Mouse (Mus musculus): ENCODE data around the gene Gm10428.

The Gm10428 gene

DNA sequence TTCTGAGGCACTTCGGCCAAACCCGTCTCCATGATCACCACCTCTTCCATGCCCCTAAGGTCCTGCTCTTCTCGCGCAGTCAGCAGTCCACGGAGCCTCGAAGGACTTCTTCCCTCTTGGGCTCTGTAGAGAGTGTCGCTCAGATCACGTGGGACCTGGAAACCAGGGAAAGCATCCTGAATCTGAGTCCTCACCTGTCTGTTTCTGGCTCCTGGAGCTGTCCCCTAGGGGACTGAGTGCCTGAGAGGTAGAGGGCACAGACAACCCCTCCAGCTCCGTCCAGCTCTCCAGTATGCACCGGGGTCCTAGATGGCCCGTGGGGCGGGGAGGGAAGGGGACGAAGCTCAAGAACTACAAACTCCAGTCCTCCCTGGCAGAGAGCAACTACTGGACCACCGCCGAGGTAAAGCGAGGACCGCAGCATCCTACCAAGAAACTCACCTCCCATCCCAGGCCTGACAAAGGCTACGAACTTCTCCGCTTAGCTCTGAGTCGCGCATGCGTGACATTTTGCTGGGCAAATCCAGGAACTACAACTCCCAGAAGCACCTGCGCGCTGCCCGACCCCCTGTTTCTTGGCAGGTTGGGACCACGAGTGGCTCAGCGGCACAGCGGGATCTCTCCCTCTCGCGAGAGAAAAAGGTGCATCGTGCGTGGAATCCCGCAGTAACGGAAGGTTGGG lies 36.2 kb downstream of the Gm10428 start, which contains the start of gene Zfp286:
Gene Zfp286 (minus strand): TSS at position 528 of the 682 bp plus-strand sequence.
- DNase-seq (ENCODE audit: low spot score in 2 of 2) = peak; percentile 74 to 79

DNA sequence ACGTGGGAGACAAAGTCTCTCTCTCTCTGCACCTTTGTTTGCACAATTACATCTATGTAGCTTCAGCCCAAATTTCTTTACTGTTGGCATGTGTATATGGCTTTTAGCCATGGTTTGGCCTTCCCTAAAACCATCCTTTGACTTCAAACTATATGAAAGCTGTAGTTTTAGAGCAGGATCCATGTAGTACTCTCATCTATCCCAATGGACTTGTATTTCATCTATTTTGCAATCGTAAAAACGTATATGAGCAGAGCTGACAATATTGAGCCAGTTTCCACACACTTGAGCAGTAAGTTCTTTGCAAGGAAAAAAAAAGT lies 36.7 kb downstream of the Gm10428 start:
- no peak for DNase-seq (ENCODE audit: low spot score in 2 of 2)
